Mouse (Mus musculus) olfactory bulb, adult 2 months (tissue): ENCODE measurements around the gene Iqck. TPM values are rescaled to one million over a fixed set of nuclear protein-coding genes. Genes with fewer than 3 reads are reported as not detected.

ENCODE experiments used
- H3K27ac ChIP-seq: fragments of 200-500 bp; 2 replicates; pipeline ENCODE4 v1.5.1; 2012; ENCODE audit warnings: low read depth, low read length; ENCODE audit not compliant: insufficient read depth
- H3K4me1 ChIP-seq: fragments of 200-500 bp; 2 replicates; pipeline ENCODE4 v1.6.1; 2012; ENCODE audit warnings: low read length; ENCODE audit not compliant: control insufficient read depth, insufficient read depth
- H3K4me3 ChIP-seq: fragments of 200-500 bp; 2 replicates; pipeline ENCODE4 v1.5.1; 2012; ENCODE audit warnings: mild to moderate bottlenecking, low read depth, low read length, moderate library complexity; ENCODE audit not compliant: insufficient read depth
- CTCF ChIP-seq: fragments of 200-500 bp; IDR thresholded peaks from 2 replicates; pipeline ENCODE4 v1.5.1; 2012; ENCODE audit warnings: low read depth, mild to moderate bottlenecking, low read length, moderate library complexity; ENCODE audit not compliant: insufficient read depth
- POLR2A ChIP-seq: fragments of 200-500 bp; IDR thresholded peaks from 2 replicates; pipeline ENCODE4 v1.6.1; 2012; ENCODE audit warnings: mild to moderate bottlenecking, low read depth, low read length, moderate library complexity; ENCODE audit not compliant: insufficient read depth
- WGBS: fragments of 180-500 bp; shearing (Covaris S2); methylation state at CpG from one replicate; pipeline ENCODE4 v1.1.7; 2018; 5-methylcytosine and 5-hydroxymethylcytosine counted together
- polyA plus RNA-seq: library from polyadenylated mRNA; stranded (reverse); fragments of >200 nt; gene quantifications from 2 replicates; pipeline ENCODE4 v1.2.4, GENCODE M21; 2012; ENCODE audit warnings: low replicate concordance; ENCODE audit not compliant: missing spikeins, insufficient read depth, insufficient read length

The Iqck gene
- polyA plus RNA-seq: not detected in 2 replicates

DNA sequence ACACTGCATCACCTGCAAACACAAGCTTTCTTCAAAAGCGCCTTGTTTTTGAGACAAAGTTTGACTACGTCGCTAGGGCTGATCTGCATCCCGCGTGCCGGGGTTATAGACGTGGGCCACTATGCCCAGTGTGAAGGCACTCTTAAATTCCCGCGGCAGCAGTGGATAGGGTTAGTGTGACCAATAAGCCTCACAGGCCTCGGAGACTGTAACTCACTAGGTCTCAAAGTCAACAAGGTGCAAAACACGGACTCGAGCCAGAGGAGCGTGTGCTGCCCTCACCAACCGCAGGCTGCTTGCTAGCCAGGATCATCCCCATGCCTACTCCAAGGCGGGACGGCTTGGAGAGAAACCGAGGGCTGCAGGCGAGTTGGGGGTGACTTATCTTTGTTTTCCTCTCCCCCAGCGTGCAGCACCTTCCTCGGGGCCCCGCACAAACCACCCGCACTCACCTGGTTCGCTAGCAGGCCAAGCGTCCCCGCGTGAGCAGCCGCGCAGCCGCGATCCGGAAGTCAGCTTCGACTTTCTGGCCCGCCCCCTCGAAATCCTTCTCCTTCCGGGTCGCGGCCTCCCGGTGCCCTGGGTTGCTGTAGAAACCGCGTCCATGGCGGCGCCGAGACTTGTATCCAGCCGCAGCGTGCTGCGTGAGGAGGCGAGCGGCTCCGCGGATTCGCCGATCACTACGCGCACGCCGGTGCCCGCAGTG is at the start of gene Iqck:
Gene Iqck (plus strand): TSS at position 582 of the 706 bp plus-strand sequence.
- peak within 1 kb of the TSS; percentile 50 for H3K4me3 ChIP-seq
- WGBS: under 1% methylated on average over 57 of the region's 57 CpGs
- TF ChIP-seq POLR2A: 0 out of 2 replicates have a peak, but pooled peaks have one; percentile 29
- TF ChIP-seq CTCF: 0 out of 2 replicates have a peak, but pooled peaks have one; percentile 4
- peak within 1 kb of the TSS; percentile 4 for H3K27ac ChIP-seq
- H3K4me1 ChIP-seq: peaks cover 24% of the 10 kb centered on the region

DNA sequence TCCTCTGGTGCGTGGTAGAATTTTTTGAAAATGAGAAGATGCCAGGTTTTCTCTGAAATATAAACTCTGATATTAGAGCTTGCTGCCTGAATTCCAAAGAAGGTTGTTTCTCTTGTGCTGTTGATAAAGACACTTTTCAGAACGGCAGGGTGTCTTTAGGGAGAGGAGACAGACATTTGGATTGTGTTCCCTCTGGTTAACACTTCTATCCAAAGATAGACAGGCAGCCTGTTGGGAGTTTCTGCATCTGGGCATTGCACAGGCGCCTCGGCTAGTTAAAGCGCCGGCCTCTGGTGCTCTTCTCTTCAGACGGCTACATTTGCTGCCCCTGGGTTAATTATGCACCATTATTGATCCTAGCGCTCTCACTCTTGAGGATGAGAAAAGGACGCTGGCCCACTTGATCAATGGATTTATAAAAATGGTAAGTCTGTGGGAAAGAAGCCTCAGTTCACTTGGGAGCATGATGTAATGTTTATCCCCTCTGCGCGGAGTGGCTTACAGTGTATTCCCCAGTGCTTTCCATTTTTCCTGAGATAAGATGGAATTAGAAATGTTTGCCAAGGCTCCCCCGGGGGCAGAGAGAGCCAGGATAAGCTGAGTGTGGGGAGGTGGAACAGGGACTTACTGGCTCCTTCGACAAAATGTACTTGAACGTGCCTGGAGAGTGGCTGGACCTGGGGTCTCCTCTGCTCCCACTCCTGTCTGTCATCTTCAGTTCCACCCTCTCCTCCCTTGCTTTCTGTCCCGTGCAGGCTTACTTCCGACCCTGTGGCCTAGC is 48.7 kb upstream of the Iqck start:
- no peak overlapping the region; the same call in 1 of the 2 replicates for H3K27ac ChIP-seq
- WGBS: 55% methylated on average over 16 of the region's 16 CpGs

DNA sequence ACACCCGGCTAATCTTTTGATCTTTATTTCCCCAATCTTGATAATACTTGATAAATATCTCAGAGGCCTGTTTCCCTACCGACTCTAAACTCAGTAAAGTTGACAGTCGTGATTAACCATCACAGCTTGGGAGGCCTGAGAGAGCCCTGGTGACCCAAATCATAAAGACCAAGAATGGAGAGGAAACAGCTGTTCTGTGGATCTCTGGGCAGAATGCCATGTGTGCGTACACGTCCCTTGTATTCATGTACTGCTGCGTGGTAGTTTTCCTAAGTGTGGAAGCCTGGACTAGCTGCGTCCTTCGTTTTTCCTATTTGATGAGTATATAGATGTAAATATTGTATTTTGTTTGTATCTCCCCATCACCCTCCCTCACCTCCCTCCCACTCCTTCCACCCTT is 47.7 kb upstream of the Iqck start:
- 66% methylated on average over 8 of the region's 8 CpGs for WGBS
- Histone ChIP-seq H3K4me1 (no peaks in the 10 kb centered on the region), H3K27ac (no peak overlapping the region), H3K4me3 (no peak overlapping the region)
- TF ChIP-seq CTCF: no peak
- TF ChIP-seq POLR2A: no peak

More for the DNA sequence above, 48.7 kb upstream of the Iqck start:
- Histone ChIP-seq H3K4me1 (no peaks in the 10 kb centered on the region), H3K4me3 (no peak overlapping the region)
- TF ChIP-seq CTCF: no peak
- TF ChIP-seq POLR2A: no peak

DNA sequence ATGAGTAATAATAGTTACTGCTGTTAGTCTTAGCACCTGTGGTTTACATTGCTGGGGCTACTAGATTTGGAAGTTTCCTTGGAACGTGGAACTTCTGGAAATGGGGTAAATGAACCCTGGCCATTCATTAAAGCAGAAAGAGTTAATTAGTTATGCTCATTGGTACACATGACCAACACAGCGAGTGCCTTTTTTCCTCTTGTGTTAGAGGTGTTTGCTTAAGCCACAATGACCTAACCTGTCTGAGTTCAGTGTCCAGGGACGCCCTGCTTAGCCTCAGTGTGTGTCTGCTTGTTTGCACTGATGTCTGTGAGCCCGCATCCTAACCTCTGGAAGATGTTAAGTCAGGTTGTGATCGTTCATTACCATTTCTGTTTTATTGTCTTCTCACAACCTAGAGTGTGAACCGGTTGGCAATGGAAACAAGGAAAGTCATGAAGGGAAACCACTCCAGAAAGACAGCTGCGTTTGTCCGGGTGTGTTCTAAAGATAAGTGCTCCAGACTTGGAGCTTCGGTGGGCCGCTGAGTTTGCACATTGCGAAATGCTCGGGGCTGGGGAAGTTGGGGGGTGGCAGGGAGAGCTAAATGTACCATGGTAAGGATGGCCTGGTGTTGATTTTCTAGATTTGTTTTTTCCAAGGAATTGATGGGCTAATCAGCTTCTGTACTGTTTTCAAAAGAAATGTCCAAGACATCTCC is 44.0 kb upstream of the Iqck start:
- no peak overlapping the region for H3K4me3 ChIP-seq
- no peak for TF ChIP-seq CTCF
- TF ChIP-seq POLR2A: no peak
- no peak overlapping the region for H3K27ac ChIP-seq
- WGBS: 83% methylated on average over 12 of the region's 12 CpGs
- H3K4me1 ChIP-seq: peaks cover 12% of the 10 kb centered on the region

DNA sequence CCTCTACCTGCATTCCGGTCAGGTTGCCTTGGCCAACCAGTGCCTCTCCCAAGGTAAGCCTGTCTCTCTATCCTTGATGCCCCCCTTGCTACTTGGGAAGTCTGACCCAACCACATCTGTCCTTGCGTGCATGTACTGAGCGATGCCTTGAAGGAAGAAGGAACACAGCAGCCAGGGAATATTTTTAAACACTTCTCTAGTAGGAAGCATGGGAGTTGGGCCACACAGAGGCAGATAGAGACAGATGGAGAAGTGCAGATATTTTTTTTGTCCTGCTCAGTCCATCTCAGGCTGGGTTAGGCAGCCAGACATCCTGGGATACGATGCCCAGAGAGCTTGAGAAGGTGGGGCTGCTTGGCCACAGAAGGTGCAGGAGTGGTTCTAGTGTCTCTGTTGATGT is 42.0 kb upstream of the Iqck start:
- Histone ChIP-seq H3K4me1 (peaks cover 12% of the 10 kb centered on the region), H3K4me3 (no peak overlapping the region), H3K27ac (0 out of 2 replicates have a peak overlapping the region, but pooled peaks have one; percentile 2)
- no peak for TF ChIP-seq CTCF
- TF ChIP-seq POLR2A: no peak
- WGBS: 81% methylated on average over 4 of the region's 4 CpGs

DNA sequence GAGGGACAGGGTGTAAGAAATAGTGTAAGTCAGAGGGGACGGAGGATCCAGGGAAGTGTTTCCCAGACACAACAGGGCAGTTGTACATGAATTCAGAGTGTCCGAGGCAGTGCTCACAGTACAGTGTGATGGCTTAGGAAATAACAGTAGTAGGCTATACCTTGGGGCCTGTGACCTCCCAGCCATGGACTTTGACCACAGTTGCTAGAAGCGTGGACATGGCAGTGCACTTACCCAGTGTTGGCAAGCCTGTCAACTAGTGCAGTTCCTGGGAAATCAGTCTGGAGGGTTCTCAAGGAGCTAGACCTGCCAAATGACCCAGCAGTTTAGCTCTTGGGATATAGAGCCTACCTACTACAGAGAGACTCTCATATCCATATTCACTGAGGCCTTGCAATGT is 39.3 kb upstream of the Iqck start:
- no peak overlapping the region for H3K4me3 ChIP-seq
- no peak overlapping the region for H3K27ac ChIP-seq
- WGBS: 92% methylated on average over 3 of the region's 3 CpGs
- H3K4me1 ChIP-seq: peaks cover 12% of the 10 kb centered on the region
- TF ChIP-seq POLR2A (no peak), CTCF (no peak)

DNA sequence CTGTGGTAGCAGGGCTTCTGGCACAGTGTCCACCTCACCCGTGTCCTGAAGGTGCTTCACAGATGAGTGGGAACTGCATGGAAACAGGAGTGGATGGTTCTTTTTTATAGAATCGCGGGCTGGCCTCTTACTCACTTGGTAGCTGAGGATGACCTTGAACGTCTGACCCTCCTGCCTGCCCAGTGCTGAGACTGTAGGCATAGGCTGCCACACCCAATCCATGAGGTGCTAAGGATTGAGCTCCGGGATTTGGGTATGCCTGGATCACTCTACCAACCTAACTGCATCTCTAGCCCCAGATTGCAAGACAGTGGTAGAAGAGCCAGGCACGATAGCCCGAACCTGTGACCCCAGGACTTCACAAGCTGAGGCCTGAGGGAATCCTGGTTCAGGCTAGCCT is 37.8 kb upstream of the Iqck start:
- TF ChIP-seq CTCF: no peak
- TF ChIP-seq POLR2A: no peak
- 94% methylated on average over 7 of the region's 7 CpGs for WGBS
- Histone ChIP-seq H3K27ac (no peak overlapping the region), H3K4me3 (no peak overlapping the region), H3K4me1 (peaks cover 12% of the 10 kb centered on the region)

DNA sequence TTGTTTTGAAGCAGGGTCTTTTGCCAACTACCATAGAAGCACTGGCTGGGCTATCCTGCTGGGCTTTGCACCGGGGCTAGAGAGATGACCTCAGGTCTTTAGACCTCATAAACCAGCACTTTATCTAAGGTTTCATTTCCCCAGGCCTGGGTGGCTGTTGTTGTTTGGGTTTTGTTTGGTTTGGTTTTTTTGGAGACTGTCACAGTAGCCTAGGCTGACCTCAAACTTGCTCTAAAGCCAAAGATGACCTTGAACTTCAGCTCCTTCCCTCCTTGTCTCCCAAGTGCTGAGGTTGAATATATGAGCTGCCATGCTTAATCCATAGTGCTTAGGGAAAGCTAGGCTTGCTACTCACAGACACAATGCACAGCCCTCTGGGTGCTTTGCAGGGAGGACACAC is 35.9 kb upstream of the Iqck start:
- WGBS: 72% methylated on average over 1 of the region's 1 CpGs
- Histone ChIP-seq H3K4me3 (no peak overlapping the region), H3K27ac (no peak overlapping the region), H3K4me1 (peaks cover 9% of the 10 kb centered on the region)
- TF ChIP-seq POLR2A (no peak), CTCF (no peak)
